Mouse (Mus musculus): ENCODE results near the gene Nckap5l. TPM values are rescaled to one million over a fixed set of nuclear protein-coding genes. Genes with fewer than 3 reads are reported as not detected.
"Not testable (repeated sequence)": the region's sequence is repeated elsewhere in the genome, so short reads cannot be mapped to it uniquely, and the experiment has no call there.

Gene Nckap5l
- polyA plus RNA-seq, 1 experiment from 2014 or later: 11.6 TPM

- no peaks in the 10 kb centered on the region for H3K27me3 ChIP-seq
- no peak for ATAC-seq (ENCODE audit: insufficient number of reproducible peaks, insufficient read depth, low FRiP score, low TSS enrichment)
- no peak overlapping the region for H3K4me2 ChIP-seq (replicated peaks)
- WGBS: 59% methylated on average over 7 of the region's 7 CpGs
- no peak overlapping the region for H3K9ac ChIP-seq
- no peaks in the 10 kb centered on the region for H3K36me3 ChIP-seq
- H3K27ac ChIP-seq: no peak overlapping the region
- H3K4me1 ChIP-seq: peaks cover 24% of the 10 kb centered on the region
- no peak overlapping the region for H3K4me3 ChIP-seq
- H3K9me3 ChIP-seq: no peaks in the 10 kb centered on the region
These were observed 66.8 kb downstream of the Nckap5l start for GRCm38 (mm10) chr15:99390472-99391401.

GRCm38 (mm10) chr15:99387976-99388375 lies 69.6 kb downstream of the Nckap5l start:
- H3K27me3 ChIP-seq: no peaks in the 10 kb centered on the region
- 76% methylated on average over 4 of the region's 4 CpGs for WGBS
- H3K4me3 ChIP-seq: no peak overlapping the region
- no peak overlapping the region for H3K27ac ChIP-seq
- H3K9me3 ChIP-seq: no peaks in the 10 kb centered on the region
- H3K36me3 ChIP-seq: no peaks in the 10 kb centered on the region
- H3K9ac ChIP-seq: no peak overlapping the region
- H3K4me2 ChIP-seq (replicated peaks): no peak overlapping the region
- H3K4me1 ChIP-seq: peaks cover 7% of the 10 kb centered on the region
- ATAC-seq (ENCODE audit: insufficient number of reproducible peaks, insufficient read depth, low FRiP score, low TSS enrichment): no peak

- ATAC-seq (ENCODE audit: insufficient number of reproducible peaks, insufficient read depth, low FRiP score, low TSS enrichment): no peak
- 66% methylated on average over 3 of the region's 3 CpGs for WGBS
- H3K4me1 ChIP-seq: peaks cover 3% of the 10 kb centered on the region; the same call in 1 of the 2 replicates
- no peak overlapping the region for H3K4me2 ChIP-seq (replicated peaks)
- no peaks in the 10 kb centered on the region for H3K9me3 ChIP-seq
- no peak overlapping the region for H3K9ac ChIP-seq
- H3K27ac ChIP-seq: no peak overlapping the region
- no peak overlapping the region for H3K4me3 ChIP-seq
- H3K27me3 ChIP-seq: no peaks in the 10 kb centered on the region
- no peaks in the 10 kb centered on the region for H3K36me3 ChIP-seq
These were observed 70.8 kb downstream of the Nckap5l start for GRCm38 (mm10) chr15:99386796-99387195.

- H3K27me3 ChIP-seq; H3K4me2 ChIP-seq (replicated peaks); H3K9me3 ChIP-seq; H3K4me1 ChIP-seq; H3K4me3 ChIP-seq; H3K36me3 ChIP-seq; ATAC-seq (ENCODE audit: insufficient number of reproducible peaks, insufficient read depth, low FRiP score, low TSS enrichment); H3K9ac ChIP-seq; H3K27ac ChIP-seq: not testable (repeated sequence)
- 66% methylated on average over 3 of the region's 3 CpGs for WGBS
These were observed 71.4 kb downstream of the Nckap5l start for GRCm38 (mm10) chr15:99386110-99386509.

DNA sequence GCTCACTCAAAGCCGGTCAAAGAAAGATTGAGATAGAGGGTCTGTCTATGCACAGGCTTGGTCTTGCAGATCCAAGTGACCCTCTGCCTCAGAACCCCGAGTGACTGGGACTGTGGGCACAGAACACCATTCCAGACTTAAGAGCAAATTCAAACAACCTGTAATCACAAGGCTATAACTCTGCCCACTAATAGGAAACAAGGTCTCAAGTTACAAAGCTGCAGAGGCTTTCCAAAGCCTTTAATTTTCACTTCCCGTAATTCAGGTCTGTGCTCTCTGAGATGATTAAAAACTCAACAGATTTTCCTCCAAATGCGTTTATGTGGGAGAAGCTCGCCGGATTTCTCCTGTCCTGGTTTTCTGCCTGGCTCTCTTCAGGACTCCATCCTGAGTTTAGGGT lies 73.5 kb downstream of the Nckap5l start:
- H3K36me3 ChIP-seq: no peaks in the 10 kb centered on the region
- H3K9ac ChIP-seq: no peak overlapping the region
- H3K4me3 ChIP-seq: no peak overlapping the region
- H3K4me2 ChIP-seq (replicated peaks): no peak overlapping the region
- WGBS: 32% methylated on average over 6 of the region's 6 CpGs
- no peaks in the 10 kb centered on the region for H3K27me3 ChIP-seq
- no peak overlapping the region for H3K27ac ChIP-seq
- H3K9me3 ChIP-seq: no peaks in the 10 kb centered on the region
- ATAC-seq (ENCODE audit: insufficient number of reproducible peaks, insufficient read depth, low FRiP score, low TSS enrichment): no peak
- peaks cover 3% of the 10 kb centered on the region; the same call in 1 of the 2 replicates for H3K4me1 ChIP-seq

- H3K36me3 ChIP-seq: no peaks in the 10 kb centered on the region
- H3K9ac ChIP-seq: no peak overlapping the region
- no peak overlapping the region for H3K4me3 ChIP-seq
- H3K27ac ChIP-seq: no peak overlapping the region
- no peak for ATAC-seq (ENCODE audit: insufficient number of reproducible peaks, insufficient read depth, low FRiP score, low TSS enrichment)
- H3K27me3 ChIP-seq: no peaks in the 10 kb centered on the region
- 0 out of 2 replicates have a peak, but pooled peaks cover 3% of the 10 kb centered on the region for H3K9me3 ChIP-seq
- H3K4me2 ChIP-seq (replicated peaks): no peak overlapping the region
- H3K4me1 ChIP-seq: peaks cover 3% of the 10 kb centered on the region; the same call in 1 of the 2 replicates
These were observed 74.7 kb downstream of the Nckap5l start for GRCm38 (mm10) chr15:99382893-99383292.

- H3K4me3 ChIP-seq: no peak overlapping the region
- H3K27ac ChIP-seq: no peak overlapping the region
- H3K9me3 ChIP-seq: peaks cover 6% of the 10 kb centered on the region; the same call in 1 of the 2 replicates
- no peaks in the 10 kb centered on the region for H3K27me3 ChIP-seq
- WGBS: 83% methylated on average over 5 of the region's 5 CpGs
- H3K9ac ChIP-seq: no peak overlapping the region
- no peaks in the 10 kb centered on the region for H3K4me1 ChIP-seq
- ATAC-seq (ENCODE audit: insufficient number of reproducible peaks, insufficient read depth, low FRiP score, low TSS enrichment): no peak
- no peak overlapping the region for H3K4me2 ChIP-seq (replicated peaks)
- H3K36me3 ChIP-seq: no peaks in the 10 kb centered on the region
These were observed 81.3 kb downstream of the Nckap5l start for GRCm38 (mm10) chr15:99376240-99376639.

- Histone ChIP-seq H3K4me2 (replicated peaks) (no peak overlapping the region), H3K4me1 (no peaks in the 10 kb centered on the region), H3K4me3 (no peak overlapping the region), H3K9me3 (peaks cover 6% of the 10 kb centered on the region; the same call in 1 of the 2 replicates), H3K27ac (no peak overlapping the region), H3K27me3 (no peaks in the 10 kb centered on the region), H3K36me3 (no peaks in the 10 kb centered on the region), H3K9ac (no peak overlapping the region)
- WGBS: 86% methylated on average over 3 of the region's 3 CpGs
- ATAC-seq (ENCODE audit: insufficient number of reproducible peaks, insufficient read depth, low FRiP score, low TSS enrichment): no peak
These were observed 82.0 kb downstream of the Nckap5l start for GRCm38 (mm10) chr15:99375581-99375980.

DNA sequence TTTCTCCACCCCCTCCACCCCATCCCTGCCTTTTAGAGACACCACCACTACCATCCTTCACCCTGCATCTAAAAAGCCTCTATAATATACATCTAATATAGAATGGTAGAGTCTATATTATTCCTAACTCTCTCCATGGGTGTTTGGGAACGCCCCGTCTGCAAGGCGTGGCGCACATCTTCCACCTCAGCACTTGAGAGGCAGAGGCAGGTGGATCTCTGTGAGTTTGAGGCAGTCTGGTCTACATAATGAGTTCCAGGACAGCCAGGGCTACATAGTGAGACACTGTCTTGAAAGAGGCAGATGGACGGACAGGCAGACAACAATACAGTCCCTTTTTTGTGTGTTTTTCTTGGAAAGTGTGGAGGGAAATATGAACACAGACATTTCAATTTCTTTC lies 82.5 kb downstream of the Nckap5l start:
- Histone ChIP-seq H3K27ac (no peak overlapping the region), H3K9ac (no peak overlapping the region), H3K27me3 (no peaks in the 10 kb centered on the region), H3K4me1 (no peaks in the 10 kb centered on the region), H3K4me3 (no peak overlapping the region), H3K9me3 (peaks cover 6% of the 10 kb centered on the region; the same call in 1 of the 2 replicates), H3K36me3 (no peaks in the 10 kb centered on the region), H3K4me2 (replicated peaks) (no peak overlapping the region)
- 87% methylated on average over 5 of the region's 5 CpGs for WGBS
- ATAC-seq (ENCODE audit: insufficient number of reproducible peaks, insufficient read depth, low FRiP score, low TSS enrichment): no peak

- Histone ChIP-seq H3K4me1 (peaks cover 15% of the 10 kb centered on the region), H3K27me3 (no peaks in the 10 kb centered on the region), H3K36me3 (no peaks in the 10 kb centered on the region), H3K9ac (no peak overlapping the region), H3K9me3 (peaks cover 4% of the 10 kb centered on the region; the same call in 1 of the 2 replicates), H3K4me2 (replicated peaks) (no peak overlapping the region), H3K27ac (no peak overlapping the region), H3K4me3 (no peak overlapping the region)
- no peak for ATAC-seq (ENCODE audit: insufficient number of reproducible peaks, insufficient read depth, low FRiP score, low TSS enrichment)
- WGBS: 84% methylated on average over 9 of the region's 9 CpGs
These were observed 84.8 kb downstream of the Nckap5l start for GRCm38 (mm10) chr15:99372761-99373160.

Measured in embryonic facial prominence, embryonic 12.5 days (tissue).